Mouse (Mus musculus) T-helper 1 cell (primary cell): ENCODE measurements at regions not wholly inside any gene's neighbourhood (a gene's known extent, or its start where the extent isn't known, plus 50 kb on each side); places are given as distances from the start of the nearest gene placed in this dataset.

Experiments
- in situ Hi-C: fragments of 300-600 bp; cut with MboI, MseI; formaldehyde crosslinking; loops from one replicate; pipeline ENCODE4 v1.15.1; 2025; ENCODE audit warnings: high pct_unique_total_duplicates

- in situ Hi-C loops, result no loop called here
Measured at GRCm38 (mm10) chr11:64655162-64655561, 218.7 kb upstream of the F930015N05Rik start.

GRCm38 (mm10) chr11:64663166-64663565, 226.7 kb upstream of the F930015N05Rik start:
- in situ Hi-C loops, result no loop called here

- in situ Hi-C loops, result no loop called here
Measured at GRCm38 (mm10) chr11:64667010-64667409, 230.6 kb upstream of the F930015N05Rik start.

- in situ Hi-C loops, result no loop called here
Measured at GRCm38 (mm10) chr11:64667521-64667920, 231.1 kb upstream of the F930015N05Rik start.

GRCm38 (mm10) chr11:64671898-64672297, 235.4 kb upstream of the F930015N05Rik start:
- in situ Hi-C loops, result no loop called here

- in situ Hi-C loops, result no loop called here
Measured at GRCm38 (mm10) chr11:64673546-64673945, 237.1 kb upstream of the F930015N05Rik start.

GRCm38 (mm10) chr11:64703776-64704175, 267.3 kb upstream of the F930015N05Rik start:
- in situ Hi-C loops, result loop anchor here (25.0 kb wide), 1 partner anchor 1291 kb away; no protein-coding TSS in a partner anchor

GRCm38 (mm10) chr11:64711801-64712200, 267.0 kb upstream of the Elac2 start:
- in situ Hi-C loops, result loop anchor here (25.0 kb wide), 1 partner anchor 1300 kb away; no protein-coding TSS in a partner anchor

- in situ Hi-C loops, result loop anchor here (25.0 kb wide), 1 partner anchor 1303 kb away; no protein-coding TSS in a partner anchor
Measured at GRCm38 (mm10) chr11:64715182-64715581, 263.7 kb upstream of the Elac2 start.

- in situ Hi-C loops, result loop anchor here (25.0 kb wide), 1 partner anchor 1306 kb away; no protein-coding TSS in a partner anchor
Measured at GRCm38 (mm10) chr11:64718316-64719085, 260.3 kb upstream of the Elac2 start.

GRCm38 (mm10) chr11:64726249-64726648, 252.6 kb upstream of the Elac2 start:
- in situ Hi-C loops, result no loop called here

GRCm38 (mm10) chr11:64727841-64728421, 250.9 kb upstream of the Elac2 start:
- in situ Hi-C loops, result no loop called here

GRCm38 (mm10) chr11:64738948-64739347, 239.9 kb upstream of the Elac2 start:
- in situ Hi-C loops, result no loop called here

GRCm38 (mm10) chr11:64743753-64744152, 235.1 kb upstream of the Elac2 start:
- in situ Hi-C loops, result no loop called here

GRCm38 (mm10) chr11:64746146-64746545, 232.7 kb upstream of the Elac2 start:
- in situ Hi-C loops, result no loop called here

GRCm38 (mm10) chr11:64749976-64750375, 228.9 kb upstream of the Elac2 start:
- in situ Hi-C loops, result no loop called here

GRCm38 (mm10) chr11:64752299-64752698, 226.5 kb upstream of the Elac2 start:
- in situ Hi-C loops, result no loop called here

GRCm38 (mm10) chr11:64752816-64753215, 226.0 kb upstream of the Elac2 start:
- in situ Hi-C loops, result no loop called here

- in situ Hi-C loops, result no loop called here
Measured at GRCm38 (mm10) chr11:64754076-64754475, 224.8 kb upstream of the Elac2 start.

- in situ Hi-C loops, result loop anchor here (5.0 kb wide), 1 partner anchor 132 kb away; no protein-coding TSS in a partner anchor
Measured at GRCm38 (mm10) chr11:64755563-64755962, 223.3 kb upstream of the Elac2 start.

- in situ Hi-C loops, result no loop called here
Measured at GRCm38 (mm10) chr11:64760626-64761025, 218.2 kb upstream of the Elac2 start.

- in situ Hi-C loops, result no loop called here
Measured at GRCm38 (mm10) chr11:64762755-64763154, 216.1 kb upstream of the Elac2 start.

GRCm38 (mm10) chr11:64764056-64764455, 214.8 kb upstream of the Elac2 start:
- in situ Hi-C loops, result no loop called here
